Mouse (Mus musculus): ENCODE data around the gene Nradd. TPM values are rescaled to one million over a fixed set of nuclear protein-coding genes. Genes with fewer than 3 reads are reported as not detected.

The Nradd gene
- total RNA-seq, 2 experiments from 2014 or later: 1.3 TPM

- DNase-seq (ENCODE audit: low spot score in 2 of 2): no peak
- intact Hi-C loops (cut with DNase I): no loop called here
Observed at GRCm38 (mm10) chr9:110623416-110624195, 646 bp downstream of the Nradd start.

DNA sequence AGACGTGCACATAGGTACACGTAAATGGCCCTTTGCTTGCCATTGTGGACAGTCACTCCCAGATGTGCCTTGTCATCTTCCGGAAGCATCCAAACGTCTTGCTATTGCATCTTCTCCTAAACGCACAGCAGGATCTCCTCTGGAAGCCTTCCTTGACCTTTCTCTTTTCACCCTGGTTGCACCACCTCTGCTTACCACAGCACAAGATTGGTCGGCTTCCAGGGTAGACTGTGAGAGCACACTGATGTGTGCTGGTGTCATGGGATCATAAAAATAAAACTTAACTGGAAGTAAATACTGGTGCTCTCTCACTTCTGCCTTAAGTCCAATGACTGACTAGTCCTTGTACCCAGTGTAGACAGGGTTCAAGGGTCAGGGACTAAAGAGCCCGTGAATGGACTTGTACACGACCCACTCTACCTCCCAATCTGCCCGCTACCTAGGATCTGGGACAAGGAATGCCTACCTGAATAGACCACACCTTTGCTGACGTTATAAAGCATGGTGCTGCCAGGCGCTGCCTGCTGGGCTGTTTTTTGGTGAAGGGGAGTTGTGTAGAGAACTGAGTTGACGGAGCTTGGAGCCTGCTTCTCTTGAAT is 1.5 kb downstream of the Nradd start:
- intact Hi-C loops (cut with DNase I): no loop called here
- no peak for DNase-seq (ENCODE audit: low spot score in 2 of 2)

DNA sequence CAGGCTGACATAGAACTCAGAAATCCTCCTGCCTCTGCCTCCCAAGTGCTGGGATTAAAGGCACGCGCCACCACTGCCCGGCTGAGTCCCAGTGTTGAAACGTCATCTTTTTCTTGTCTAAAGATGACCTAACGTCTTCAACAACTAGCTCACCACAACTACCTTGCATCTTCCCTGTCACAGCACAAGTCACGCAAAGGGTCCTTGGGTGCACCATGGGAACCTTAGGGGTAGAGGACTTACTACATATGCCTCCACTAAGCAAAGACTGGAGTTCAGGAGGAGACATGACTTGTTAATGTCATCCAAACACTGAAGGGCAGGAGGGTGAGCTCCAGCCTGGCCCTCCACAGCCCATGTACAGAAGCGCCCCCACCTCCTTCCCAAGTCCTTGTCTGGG is 3.6 kb downstream of the Nradd start:
- intact Hi-C loops (cut with DNase I): no loop called here
- DNase-seq (ENCODE audit: low spot score in 2 of 2): no peak

DNA sequence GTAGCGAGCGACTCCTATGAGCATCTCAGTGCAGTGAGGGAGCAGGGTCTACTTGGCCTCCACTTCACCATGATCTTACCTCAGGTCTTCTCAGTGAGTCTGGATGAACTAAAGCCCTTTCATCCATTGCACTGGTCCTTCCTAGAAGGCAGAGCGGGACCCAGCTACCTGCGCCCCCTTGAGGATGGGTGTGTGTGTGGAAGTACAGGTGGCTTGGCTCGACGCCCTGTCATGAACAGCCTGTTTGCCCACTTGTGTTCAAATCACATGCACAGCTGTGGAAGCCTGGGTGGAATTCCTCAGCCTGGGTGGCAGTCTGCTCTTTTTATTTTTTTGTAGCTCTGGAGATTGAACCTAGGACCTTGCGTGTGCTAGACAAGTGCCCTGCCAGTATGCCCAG is 4.1 kb downstream of the Nradd start:
- DNase-seq (ENCODE audit: low spot score in 2 of 2): no peak
- intact Hi-C loops (cut with DNase I): no loop called here

GRCm38 (mm10) chr9:110617081-110617480 is 7.2 kb downstream of the Nradd start:
- DNase-seq (ENCODE audit: low spot score in 2 of 2): no peak
- intact Hi-C loops (cut with DNase I): no loop called here

DNA sequence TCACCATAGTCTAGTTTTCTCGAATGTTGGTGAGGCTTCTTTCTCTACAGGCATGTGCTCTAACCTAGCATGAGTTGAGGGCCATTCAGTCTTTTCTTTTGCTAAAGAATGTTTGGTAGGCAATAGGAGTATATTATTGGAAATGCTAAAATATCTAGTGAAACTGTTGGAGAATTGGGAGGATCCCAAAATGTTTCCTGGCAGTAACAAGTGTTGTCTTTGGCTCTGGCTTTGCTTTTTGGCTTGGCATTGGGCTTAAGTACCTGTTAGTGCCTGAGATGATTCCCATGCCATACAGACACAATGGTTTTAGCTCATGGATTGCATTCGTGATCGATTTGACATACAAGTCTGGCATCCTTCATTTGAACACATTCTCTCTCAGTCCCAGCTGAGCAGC is 12.8 kb downstream of the Nradd start:
- intact Hi-C loops (cut with DNase I): no loop called here
- DNase-seq (ENCODE audit: low spot score in 2 of 2): no peak

- intact Hi-C loops (cut with DNase I): no loop called here
Observed at GRCm38 (mm10) chr9:110583521-110583920, 40.7 kb downstream of the Nradd start.

DNA sequence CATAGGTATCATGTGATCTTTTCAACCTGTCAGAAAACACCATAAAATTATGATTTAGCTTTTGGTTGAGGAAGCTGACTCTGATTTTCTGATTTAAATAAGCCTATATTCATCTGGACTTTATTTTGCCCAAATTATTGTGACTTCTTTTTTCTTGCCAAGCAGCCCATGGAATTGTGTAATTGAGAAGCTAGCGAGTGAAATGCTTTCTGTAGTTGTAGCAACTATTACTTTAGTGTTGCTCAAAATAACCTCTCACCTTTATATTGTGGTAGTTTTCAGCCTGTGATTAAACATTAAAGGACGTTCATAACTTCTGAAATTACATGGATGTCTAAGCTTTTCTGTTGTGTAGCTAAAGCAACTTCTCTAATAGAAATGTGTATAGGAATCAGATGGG is 42.1 kb downstream of the Nradd start:
- intact Hi-C loops (cut with DNase I): no loop called here
- no peak for DNase-seq (ENCODE audit: low spot score in 2 of 2)

More at GRCm38 (mm10) chr9:110583521-110583920, 40.7 kb downstream of the Nradd start:
- DNase-seq (ENCODE audit: low spot score in 2 of 2): no peak

Small RNA genes lying within 50 kb of the gene (microRNA-seq; reads per million reads assigned to microRNA genes)
- gene Mir8107: 0 to 0.67 reads per million in 2 experiments

Other genes with a start within 250 kb of the Nradd start
- 10 to 100 TPM; 52.6 to 53.8 TPM for gene Ptpn23, start 216.2 kb downstream of the Nradd start, total RNA-seq (2021)
- gene Ngp, start 204.7 kb downstream of the Nradd start, total RNA-seq (2021): not detected
- 10 to 100 TPM; 26.8 to 29.9 TPM for gene Klhl18, start 147.8 kb downstream of the Nradd start, total RNA-seq (2021)
- gene Kif9, start 147.5 kb downstream of the Nradd start, total RNA-seq (2021): 1 to 10 TPM; 3.6 to 4.0 TPM
- 10 to 100 TPM; 68.9 to 74.9 TPM for gene Setd2, start 91.9 kb downstream of the Nradd start, total RNA-seq (2021)
- 10 to 100 TPM in 1 of 2 experiments, 1 to 10 TPM in 1; 9.3 to 14.4 TPM for gene Nbeal2, start 29.7 kb upstream of the Nradd start, total RNA-seq (2021)
- gene Ccdc12, start 32.1 kb upstream of the Nradd start, total RNA-seq (2021): 10 to 100 TPM; 47.2 to 55.7 TPM
- gene Myl3, start 117.4 kb upstream of the Nradd start, total RNA-seq (2021): not detected
- 1 to 10 TPM; 5.5 to 5.9 TPM for gene Pth1r, start 122.7 kb upstream of the Nradd start, total RNA-seq (2021)
- not detected for gene Prss42, start 173.7 kb upstream of the Nradd start, total RNA-seq (2021)
- not detected for gene Prss44, start 189.5 kb upstream of the Nradd start, total RNA-seq (2021)
- under 1 TPM in 1 of 2 experiments, not detected in 1; 0.14 TPM for gene Prss43, start 202.2 kb upstream of the Nradd start, total RNA-seq (2021)
- under 1 TPM; 0.27 to 0.39 TPM for gene Prss45, start 210.1 kb upstream of the Nradd start, total RNA-seq (2021)
- gene Prss46, start 220.1 kb upstream of the Nradd start, total RNA-seq (2021): not detected
- under 1 TPM in 1 of 2 experiments, not detected in 1; 0.71 TPM for gene Prss50, start 233.5 kb upstream of the Nradd start, total RNA-seq (2021)

Measured in left cerebral cortex, postnatal 25 days (tissue).